Mouse (Mus musculus) C2C12 (cell line): Measurements from ENCODE around the gene Tst. TPM values are rescaled to one million over a fixed set of nuclear protein-coding genes. Genes with fewer than 3 reads are reported as not detected.

Source experiments
- H3K27me3 ChIP-seq: one replicate; pipeline ENCODE4 v1.6.1; 2011; ENCODE audit not compliant: control insufficient read depth, insufficient read depth, insufficient read length
- H3K36me3 ChIP-seq: one replicate; pipeline ENCODE4 v1.6.1; 2011; ENCODE audit not compliant: control insufficient read depth, insufficient read depth
- H3K4me3 ChIP-seq: one replicate; pipeline ENCODE4 v1.5.1; 2011; ENCODE audit warnings: mild to moderate bottlenecking, control low read depth; ENCODE audit not compliant: poor library complexity, insufficient read depth, severe bottlenecking
- H3K79me2 ChIP-seq: one replicate; pipeline ENCODE4 v1.6.1; 2011; ENCODE audit not compliant: control insufficient read depth, insufficient read depth
- H3K79me3 ChIP-seq: one replicate; pipeline ENCODE4 v1.6.1; 2011; ENCODE audit warnings: low read depth, control low read depth
- H3ac ChIP-seq: one replicate; pipeline ENCODE3; 2011; ENCODE audit warnings: low read depth; ENCODE audit not compliant: control insufficient read depth, insufficient read length
- CEBPB ChIP-seq: IDR thresholded peaks from one replicate; pipeline ENCODE4 v1.6.1; 2011; ENCODE audit warnings: low read depth, mild to moderate bottlenecking, control low read depth, moderate library complexity
- CTCF ChIP-seq: IDR thresholded peaks from one replicate; pipeline ENCODE4 v1.5.1; 2011; ENCODE audit not compliant: control insufficient read depth, insufficient read depth, insufficient read length
- FOSL1 ChIP-seq: IDR thresholded peaks from one replicate; pipeline ENCODE4 v1.8.0; 2011; ENCODE audit warnings: mild to moderate bottlenecking, low read length; ENCODE audit not compliant: poor library complexity, insufficient read depth, severe bottlenecking
- MAX ChIP-seq: IDR thresholded peaks from one replicate; pipeline ENCODE4 v1.6.1; 2011; ENCODE audit warnings: mild to moderate bottlenecking, control low read depth
- MYOD1 ChIP-seq: IDR thresholded peaks from one replicate; pipeline ENCODE4 v1.6.1; 2011; ENCODE audit warnings: low read depth; ENCODE audit not compliant: control insufficient read depth, insufficient read length
- MYOG ChIP-seq: IDR thresholded peaks from one replicate; pipeline ENCODE4 v1.6.1; 2011; ENCODE audit not compliant: control insufficient read depth, insufficient read length; ENCODE audit errors: extremely low read depth
- USF1 ChIP-seq: IDR thresholded peaks from one replicate; pipeline ENCODE4 v1.6.1; 2011; ENCODE audit warnings: low read depth, mild to moderate bottlenecking, control low read depth, moderate library complexity
- polyA plus RNA-seq: library from polyadenylated mRNA; unstranded; fragments of >200 nt; fragmentation: generic; extraction: Trizol; gene quantifications from one replicate; pipeline ENCODE4 v1.2.1, GENCODE M21; 2012; ENCODE audit warnings: missing spikeins

Tst gene
- polyA plus RNA-seq, 1 experiment = 21.4 TPM

DNA sequence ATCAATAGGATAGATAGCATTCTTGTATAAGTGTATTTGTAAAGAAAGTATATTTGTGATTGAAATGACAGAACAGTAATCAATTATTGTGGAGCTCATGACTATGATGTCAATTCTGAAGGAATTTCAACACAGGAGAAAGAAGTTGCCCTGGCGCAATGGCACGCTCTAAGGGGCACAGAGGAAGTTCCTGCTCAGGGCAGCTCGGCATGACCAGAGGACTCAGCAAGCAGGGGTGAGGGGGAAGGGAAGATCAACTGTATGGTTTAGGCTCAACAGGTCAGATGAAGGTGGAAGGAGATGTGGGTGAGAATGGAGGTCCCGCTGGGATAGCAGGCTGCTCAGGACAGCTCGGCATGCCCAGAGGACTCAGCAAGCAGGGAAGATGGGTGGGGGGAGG, 50.2 kb downstream of the Tst start:
- no peaks in the 10 kb centered on the region for H3K79me3 ChIP-seq
- H3ac ChIP-seq = no peak overlapping the region
- H3K36me3 ChIP-seq = no peaks in the 10 kb centered on the region
- H3K4me3 ChIP-seq = no peak overlapping the region
- no peaks in the 10 kb centered on the region for H3K79me2 ChIP-seq
- TF ChIP-seq MAX (no peak), FOSL1 (no peak), CEBPB (no peak), MYOG (no peak), MYOD1 (no peak)
- H3K27me3 ChIP-seq = peaks cover 56% of the 10 kb centered on the region

DNA sequence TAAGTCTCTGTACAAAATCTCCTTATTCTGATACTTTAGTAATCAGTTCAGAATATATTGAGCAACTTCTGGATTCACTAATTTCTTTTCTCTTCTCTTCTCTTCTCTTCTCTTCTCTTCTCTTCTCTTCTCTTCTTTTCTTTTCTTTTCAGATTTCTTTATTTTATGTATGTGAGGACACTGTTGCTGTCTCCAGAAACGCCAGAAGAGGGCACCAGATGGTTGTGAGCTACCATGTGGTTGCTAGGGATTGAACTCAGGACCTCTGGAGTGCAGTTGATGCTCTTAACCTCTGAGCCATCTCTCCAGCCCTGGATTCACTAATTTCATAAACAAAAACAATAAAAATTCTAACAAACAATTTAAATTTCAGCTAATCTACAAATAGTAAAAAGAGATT, 50.7 kb downstream of the Tst start:
- TF ChIP-seq FOSL1 (no peak), CTCF (no peak), MAX (no peak)
- no peak overlapping the region for H3ac ChIP-seq
- H3K27me3 ChIP-seq = peaks cover 62% of the 10 kb centered on the region

DNA sequence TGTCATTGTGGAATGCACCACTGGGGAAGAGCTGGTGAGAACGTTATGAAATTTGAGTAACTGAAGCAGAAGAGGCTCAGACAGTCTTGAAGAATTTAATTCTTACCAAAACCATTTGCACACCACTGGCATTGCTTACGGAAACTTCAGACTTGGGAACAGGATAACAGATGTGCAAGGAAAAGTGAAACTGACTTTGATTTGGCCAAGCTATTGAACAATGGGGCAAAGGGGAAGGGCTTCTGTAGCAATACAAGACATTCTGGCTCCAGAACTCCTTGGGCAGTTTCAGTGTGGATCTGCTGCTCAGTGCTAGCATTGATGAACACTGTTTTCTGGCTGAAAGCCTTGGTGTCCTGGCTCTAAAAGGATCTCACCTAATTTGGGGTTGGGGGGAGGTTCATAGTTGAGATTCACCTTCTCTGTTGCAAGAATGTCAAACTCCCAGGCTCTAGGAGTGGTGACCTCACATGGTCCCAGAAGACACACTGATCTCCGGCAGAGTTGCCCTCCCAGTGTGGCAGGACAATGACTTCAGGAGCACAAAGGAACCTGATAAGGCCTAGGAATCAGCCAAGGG, 54.0 kb downstream of the Tst start:
- TF ChIP-seq MYOG = no peak
- no peak for TF ChIP-seq MYOD1
- no peak for TF ChIP-seq CEBPB
- TF ChIP-seq MAX = no peak
- TF ChIP-seq USF1 = no peak
- no peak for TF ChIP-seq FOSL1
- H3ac ChIP-seq = no peak overlapping the region
- H3K79me3 ChIP-seq = no peaks in the 10 kb centered on the region
- no peak overlapping the region for H3K4me3 ChIP-seq
- no peaks in the 10 kb centered on the region for H3K79me2 ChIP-seq
- H3K36me3 ChIP-seq = no peaks in the 10 kb centered on the region
- peaks cover 58% of the 10 kb centered on the region for H3K27me3 ChIP-seq

More for the DNA sequence above, 50.7 kb downstream of the Tst start:
- no peaks in the 10 kb centered on the region for H3K79me2 ChIP-seq
- H3K36me3 ChIP-seq = no peaks in the 10 kb centered on the region
- H3K4me3 ChIP-seq = no peak overlapping the region
- H3K79me3 ChIP-seq = no peaks in the 10 kb centered on the region

Other genes with a start within 250 kb of the Tst start
- gene Ift27, start 231.8 kb downstream of the Tst start, polyA plus RNA-seq = 34.5 TPM
- 0.06 TPM for gene Pvalb, start 199.5 kb downstream of the Tst start, polyA plus RNA-seq
- 0.67 TPM for gene Ncf4, start 161.1 kb downstream of the Tst start, polyA plus RNA-seq
- 0.08 TPM for gene Csf2rb2, start 100.2 kb downstream of the Tst start, polyA plus RNA-seq
- gene Csf2rb, start 80.2 kb downstream of the Tst start, polyA plus RNA-seq = 0.23 TPM
- not detected for gene Tex33, start 10.0 kb downstream of the Tst start, polyA plus RNA-seq
- 44.7 TPM for gene Mpst, start 509 bp upstream of the Tst start, polyA plus RNA-seq
- gene Kctd17, start 22.7 kb upstream of the Tst start, polyA plus RNA-seq = 228 TPM
- gene Tmprss6, start 62.7 kb upstream of the Tst start, polyA plus RNA-seq = 0.06 TPM
- gene Il2rb, start 89.4 kb upstream of the Tst start, polyA plus RNA-seq = 0.01 TPM
- 17.5 TPM for gene C1qtnf6, start 125.5 kb upstream of the Tst start, polyA plus RNA-seq
- gene Sstr3, start 138.8 kb upstream of the Tst start, polyA plus RNA-seq = not detected
- not detected for gene Rac2, start 166.9 kb upstream of the Tst start, polyA plus RNA-seq
- 0.21 TPM for gene Cyth4, start 191.1 kb upstream of the Tst start, polyA plus RNA-seq